Mouse (Mus musculus) lung, embryonic 16.5 days (tissue): ENCODE measurements around the gene Kcna7. TPM values are rescaled to one million over a fixed set of nuclear protein-coding genes. Genes with fewer than 3 reads are reported as not detected.

ENCODE experiments used
- ATAC-seq: fragments of 200-750 bp; cut with Nextera tagmentation; 2 replicates; pipeline ENCODE4 v1.8.0; 2017; ENCODE audit warnings: low read depth, mild to moderate bottlenecking, moderate library complexity
- H3K27ac ChIP-seq: fragments of 300-500 bp; sonication (generic); 2 replicates; pipeline ENCODE4 v1.5.1; 2014; ENCODE audit warnings: mild to moderate bottlenecking, control low read depth, low read length
- H3K27me3 ChIP-seq: fragments of 300-500 bp; sonication (generic); 2 replicates; pipeline ENCODE4 v1.6.1; 2014; ENCODE audit warnings: low read depth, low read length, mixed read lengths; ENCODE audit not compliant: control insufficient read depth, insufficient read depth
- H3K36me3 ChIP-seq: fragments of 300-500 bp; sonication (generic); 2 replicates; pipeline ENCODE4 v1.6.1; 2014; ENCODE audit warnings: low read length; ENCODE audit not compliant: control insufficient read depth, insufficient read depth
- H3K4me1 ChIP-seq: fragments of 300-500 bp; sonication (generic); replicated peaks from 2 replicates; pipeline ENCODE4 v1.6.1; 2014; ENCODE audit warnings: low read length, mixed read lengths; ENCODE audit not compliant: control insufficient read depth, insufficient read depth
- H3K4me2 ChIP-seq: fragments of 300-500 bp; sonication (generic); 2 replicates; pipeline ENCODE4 v1.6.1; 2014; ENCODE audit warnings: low read depth, low read length, control low read depth
- H3K4me3 ChIP-seq: fragments of 300-500 bp; sonication (generic); 2 replicates; pipeline ENCODE4 v1.5.1; 2014; ENCODE audit warnings: mild to moderate bottlenecking, low read length, control low read depth
- H3K9ac ChIP-seq: fragments of 300-500 bp; sonication (generic); 2 replicates; pipeline ENCODE4 v1.6.1; 2014; ENCODE audit warnings: low read length, control low read depth
- H3K9me3 ChIP-seq: fragments of 300-500 bp; sonication (generic); 2 replicates; pipeline ENCODE4 v1.6.1; 2016; ENCODE audit warnings: low read length; ENCODE audit not compliant: control insufficient read depth
- WGBS: fragments of 180-500 bp; shearing (Covaris S2); extraction: QIAGEN DNeasy Blood & Tissue Kit; methylation state at CpG from one replicate; pipeline ENCODE4 v1.1.7; 2014; 5-methylcytosine and 5-hydroxymethylcytosine counted together
- microRNA-seq: library from miRNA; unstranded; fragments of <30 nt; microRNA quantifications from one replicate; pipeline ENCODE4, GENCODE M21; 2016
- polyA plus RNA-seq: library from polyadenylated mRNA; unstranded; fragments of >200 nt; fragmentation: Nextera tagmentation; extraction: Ambion mirVana; gene quantifications from 2 replicates; pipeline ENCODE4 v1.2.1, GENCODE M21; 2015

Kcna7 gene
- polyA plus RNA-seq, 1 experiment from 2014 or later, result not detected

- Histone ChIP-seq H3K4me2 (no peak overlapping the region), H3K9me3 (no peaks in the 10 kb centered on the region), H3K27ac (no peak overlapping the region), H3K27me3 (no peaks in the 10 kb centered on the region), H3K4me1 (peaks cover under 1% of the 10 kb centered on the region; the same call in 1 of the 2 replicates), H3K9ac (no peak overlapping the region), H3K36me3 (peaks cover 38% of the 10 kb centered on the region), H3K4me3 (no peak overlapping the region)
- 53% methylated on average over 23 of the region's 23 CpGs for WGBS
- ATAC-seq, result peak; percentile 77
Measured at GRCm38 (mm10) chr7:45451344-45451982, 46.0 kb downstream of the Kcna7 start.

- Histone ChIP-seq H3K4me2 (no peak overlapping the region), H3K9me3 (no peaks in the 10 kb centered on the region), H3K27ac (no peak overlapping the region), H3K4me1 (peaks cover 20% of the 10 kb centered on the region), H3K9ac (no peak overlapping the region), H3K36me3 (peaks cover 39% of the 10 kb centered on the region), H3K27me3 (no peaks in the 10 kb centered on the region), H3K4me3 (no peak overlapping the region)
- WGBS, result 85% methylated on average over 15 of the region's 15 CpGs
- no peak for ATAC-seq
Measured at GRCm38 (mm10) chr7:45454971-45455370, 49.5 kb downstream of the Kcna7 start.

GRCm38 (mm10) chr7:45455932-45456696, 50.7 kb downstream of the Kcna7 start:
- H3K9ac ChIP-seq, result no peak overlapping the region

GRCm38 (mm10) chr7:45456721-45457203, 51.3 kb downstream of the Kcna7 start:
- peak overlapping the region; percentile 71; the same call in 1 of the 2 replicates for H3K4me2 ChIP-seq
- no peak for ATAC-seq
- WGBS, result 28% methylated on average over 9 of the region's 9 CpGs
- H3K4me3 ChIP-seq, result peak overlapping the region; percentile 68; the same call in 1 of the 2 replicates
- H3K9ac ChIP-seq, result peak overlapping the region; percentile 40
- H3K4me1 ChIP-seq, result peaks cover 33% of the 10 kb centered on the region
- no peaks in the 10 kb centered on the region for H3K27me3 ChIP-seq
- no peaks in the 10 kb centered on the region for H3K9me3 ChIP-seq
- peak overlapping the region; percentile 33 for H3K27ac ChIP-seq
- H3K36me3 ChIP-seq, result peaks cover 38% of the 10 kb centered on the region

More at GRCm38 (mm10) chr7:45455932-45456696, 50.7 kb downstream of the Kcna7 start:
- Histone ChIP-seq H3K27me3 (no peaks in the 10 kb centered on the region), H3K4me1 (peaks cover 32% of the 10 kb centered on the region), H3K36me3 (peaks cover 37% of the 10 kb centered on the region), H3K4me3 (no peak overlapping the region), H3K4me2 (no peak overlapping the region), H3K9me3 (no peaks in the 10 kb centered on the region), H3K27ac (no peak overlapping the region)
- whole genome bisulfite sequencing, result 69% methylated on average over 13 of the region's 13 CpGs
- no peak for ATAC-seq

- Histone ChIP-seq H3K9ac (peak overlapping the region; percentile 79), H3K4me1 (peaks cover 33% of the 10 kb centered on the region), H3K27me3 (no peaks in the 10 kb centered on the region), H3K4me2 (peak overlapping the region; percentile 71), H3K9me3 (no peaks in the 10 kb centered on the region), H3K4me3 (peak overlapping the region; percentile 68), H3K36me3 (peaks cover 36% of the 10 kb centered on the region), H3K27ac (peak overlapping the region; percentile 33)
- ATAC-seq, result no peak
- WGBS, result 39% methylated on average over 9 of the region's 10 CpGs
Measured at GRCm38 (mm10) chr7:45457204-45458060, 52.0 kb downstream of the Kcna7 start.

GRCm38 (mm10) chr7:45458748-45459563, 53.5 kb downstream of the Kcna7 start:
- Histone ChIP-seq H3K27ac (peak overlapping the region; percentile 91), H3K9me3 (no peaks in the 10 kb centered on the region), H3K4me3 (peak overlapping the region; percentile 68), H3K4me1 (peaks cover 33% of the 10 kb centered on the region), H3K9ac (peak overlapping the region; percentile 79), H3K27me3 (no peaks in the 10 kb centered on the region), H3K36me3 (peaks cover 34% of the 10 kb centered on the region), H3K4me2 (peak overlapping the region; percentile 71)
- ATAC-seq, result peak; percentile 77
- WGBS, result under 1% methylated on average over 39 of the region's 43 CpGs

Small RNAs within 50 kb of the gene (microRNA-seq; reads per million reads assigned to microRNA genes)
- not detected for gene Gm22133

Other genes starting within 250 kb of the Kcna7 start
- gene Slc17a7, start 241.7 kb upstream of the Kcna7 start, polyA plus RNA-seq, result 0.34 and 0.99 TPM in 2 replicates
- not detected in 2 replicates for gene Gfy, start 226.1 kb upstream of the Kcna7 start, polyA plus RNA-seq
- not detected in 2 replicates for gene Pth2, start 224.7 kb upstream of the Kcna7 start, polyA plus RNA-seq
- gene Ccdc155, start 200.8 kb upstream of the Kcna7 start, polyA plus RNA-seq, result 1.3 TPM in 2 replicates
- 0.84 and 1.6 TPM in 2 replicates for gene Dkkl1, start 193.5 kb upstream of the Kcna7 start, polyA plus RNA-seq
- gene Tead2, start 189.9 kb upstream of the Kcna7 start, polyA plus RNA-seq, result 134 and 148 TPM in 2 replicates
- gene Cd37, start 166.5 kb upstream of the Kcna7 start, polyA plus RNA-seq, result 3.0 and 4.6 TPM in 2 replicates
- gene Slc6a16, start 164.6 kb upstream of the Kcna7 start, polyA plus RNA-seq, result 0.23 TPM in 1 of 2 replicates, not detected in the other
- not detected in 2 replicates for gene Slc6a21, start 128.1 kb upstream of the Kcna7 start, polyA plus RNA-seq
- gene Trpm4, start 71.9 kb upstream of the Kcna7 start, polyA plus RNA-seq, result 19.6 and 25.0 TPM in 2 replicates
- 1.8 and 2.0 TPM in 2 replicates for gene Hrc, start 70.4 kb upstream of the Kcna7 start, polyA plus RNA-seq
- 2.2 and 2.5 TPM in 2 replicates for gene Ppfia3, start 38.6 kb upstream of the Kcna7 start, polyA plus RNA-seq
- gene Lin7b, start 35.1 kb upstream of the Kcna7 start, polyA plus RNA-seq, result 0.53 TPM in 2 replicates
- gene Snrnp70, start 9.9 kb upstream of the Kcna7 start, polyA plus RNA-seq, result 181 and 191 TPM in 2 replicates
- gene Ntf5, start 8.0 kb downstream of the Kcna7 start, polyA plus RNA-seq, result 3.2 and 3.5 TPM in 2 replicates
- 2.3 and 3.3 TPM in 2 replicates for gene Lhb, start 15.2 kb downstream of the Kcna7 start, polyA plus RNA-seq
- gene Gys1, start 29.2 kb downstream of the Kcna7 start, polyA plus RNA-seq, result 53.8 and 54.1 TPM in 2 replicates
- 159 and 160 TPM in 2 replicates for gene Ruvbl2, start 32.4 kb downstream of the Kcna7 start, polyA plus RNA-seq
- gene Ftl1, start 54.2 kb downstream of the Kcna7 start, polyA plus RNA-seq, result 4,912 and 5,024 TPM in 2 replicates
- 135 and 136 TPM in 2 replicates for gene Bax, start 61.2 kb downstream of the Kcna7 start, polyA plus RNA-seq
- gene Tulp2, start 76.2 kb downstream of the Kcna7 start, polyA plus RNA-seq, result 0.39 and 0.57 TPM in 2 replicates
- gene Gm45808, start 81.2 kb downstream of the Kcna7 start, polyA plus RNA-seq, result not detected in 2 replicates
- 3.6 and 3.7 TPM in 2 replicates for gene Dhdh, start 83.2 kb downstream of the Kcna7 start, polyA plus RNA-seq
- gene Nucb1, start 104.8 kb downstream of the Kcna7 start, polyA plus RNA-seq, result 254 and 266 TPM in 2 replicates
- gene Ppp1r15a, start 120.6 kb downstream of the Kcna7 start, polyA plus RNA-seq, result 22.4 and 29.0 TPM in 2 replicates
- 2.3 and 3.4 TPM in 2 replicates for gene Plekha4, start 120.7 kb downstream of the Kcna7 start, polyA plus RNA-seq
- 0.72 and 0.84 TPM in 2 replicates for gene Hsd17b14, start 149.2 kb downstream of the Kcna7 start, polyA plus RNA-seq
- gene Bcat2, start 164.5 kb downstream of the Kcna7 start, polyA plus RNA-seq, result 59.5 and 60.0 TPM in 2 replicates
- gene Fgf21, start 209.8 kb downstream of the Kcna7 start, polyA plus RNA-seq, result 0.16 and 0.91 TPM in 2 replicates
- gene Fut1, start 211.6 kb downstream of the Kcna7 start, polyA plus RNA-seq, result 0.26 and 0.70 TPM in 2 replicates
- 0.16 and 0.21 TPM in 2 replicates for gene Izumo1, start 216.2 kb downstream of the Kcna7 start, polyA plus RNA-seq
- 16.1 and 16.4 TPM in 2 replicates for gene Rasip1, start 221.8 kb downstream of the Kcna7 start, polyA plus RNA-seq
- 10.6 and 11.5 TPM in 2 replicates for gene Mamstr, start 234.3 kb downstream of the Kcna7 start, polyA plus RNA-seq